Mouse (Mus musculus) neural tube, embryonic 15.5 days (tissue): ENCODE data around the gene Maml3. TPM values are rescaled to one million over a fixed set of nuclear protein-coding genes. Genes with fewer than 3 reads are reported as not detected.

ENCODE experiments used
- ATAC-seq: fragments of 200-750 bp; cut with Nextera tagmentation; 2 replicates; pipeline ENCODE4 v1.8.0; 2017; ENCODE audit warnings: mild to moderate bottlenecking, moderate TSS enrichment, moderate library complexity; ENCODE audit not compliant: low FRiP score
- H3K27ac ChIP-seq: fragments of 300-500 bp; sonication (generic); replicated peaks from 2 replicates; pipeline ENCODE4 v1.5.1; 2015; ENCODE audit warnings: mild to moderate bottlenecking, inconsistent platforms
- H3K27me3 ChIP-seq: fragments of 300-500 bp; sonication (generic); replicated peaks from 2 replicates; pipeline ENCODE4 v1.6.1; 2015; ENCODE audit warnings: inconsistent platforms
- H3K36me3 ChIP-seq: fragments of 300-500 bp; sonication (generic); 2 replicates; pipeline ENCODE4 v1.6.1; 2015; ENCODE audit warnings: inconsistent platforms
- H3K4me1 ChIP-seq: fragments of 300-500 bp; sonication (generic); 2 replicates; pipeline ENCODE4 v1.6.1; 2015; ENCODE audit warnings: inconsistent platforms
- H3K4me2 ChIP-seq: fragments of 300-500 bp; sonication (generic); 2 replicates; pipeline ENCODE4 v1.6.1; 2015; ENCODE audit warnings: inconsistent platforms, mild to moderate bottlenecking, moderate library complexity
- H3K4me3 ChIP-seq: fragments of 300-500 bp; sonication (generic); replicated peaks from 2 replicates; pipeline ENCODE4 v1.5.1; 2015; ENCODE audit warnings: mild to moderate bottlenecking, inconsistent platforms
- H3K9ac ChIP-seq: fragments of 300-500 bp; sonication (generic); replicated peaks from 2 replicates; pipeline ENCODE4 v1.6.1; 2015; ENCODE audit warnings: mild to moderate bottlenecking, inconsistent platforms
- H3K9me3 ChIP-seq: fragments of 300-500 bp; sonication (generic); replicated peaks from 2 replicates; pipeline ENCODE4 v1.6.1; 2016; ENCODE audit warnings: inconsistent platforms
- WGBS: fragments of 180-500 bp; shearing (Covaris S2); methylation state at CpG from one replicate; pipeline ENCODE4 v1.1.7; 2015; ENCODE audit warnings: mixed read lengths; 5-methylcytosine and 5-hydroxymethylcytosine counted together
- polyA plus RNA-seq: library from polyadenylated mRNA; unstranded; fragments of >200 nt; fragmentation: Nextera tagmentation; extraction: Ambion mirVana; gene quantifications from 2 replicates; pipeline ENCODE4 v1.2.1, GENCODE M21; 2015

The Maml3 gene
- polyA plus RNA-seq, 1 experiment from 2014 or later: 7.6 TPM

DNA sequence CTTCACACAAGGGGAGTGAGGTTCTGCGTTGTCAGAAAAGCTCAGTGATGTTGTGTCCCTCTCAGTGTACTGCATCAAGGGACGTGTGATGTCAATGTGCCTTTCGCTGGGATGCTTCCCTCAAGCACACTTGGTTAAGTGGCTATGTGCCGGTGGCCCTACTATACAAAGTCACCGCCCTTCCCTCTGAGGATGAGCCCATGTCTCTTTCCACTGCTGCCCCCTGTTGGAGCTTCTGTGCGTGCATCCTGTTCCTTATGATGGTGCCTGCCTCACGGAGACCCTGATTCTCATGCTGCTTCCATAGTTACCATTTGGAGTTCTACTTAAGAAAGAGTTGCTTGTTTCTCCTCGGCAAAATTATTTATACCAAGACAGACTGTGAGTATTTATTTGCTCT is 210.4 kb downstream of the Maml3 start:
- H3K9ac ChIP-seq: no peak overlapping the region
- ATAC-seq: no peak
- H3K4me2 ChIP-seq: no peak overlapping the region
- no peak overlapping the region for H3K27ac ChIP-seq
- H3K9me3 ChIP-seq: no peaks in the 10 kb centered on the region
- 69% methylated on average over 8 of the region's 8 CpGs for WGBS
- H3K4me1 ChIP-seq: peaks cover 9% of the 10 kb centered on the region
- H3K27me3 ChIP-seq: no peaks in the 10 kb centered on the region
- H3K36me3 ChIP-seq: no peaks in the 10 kb centered on the region
- no peak overlapping the region for H3K4me3 ChIP-seq

DNA sequence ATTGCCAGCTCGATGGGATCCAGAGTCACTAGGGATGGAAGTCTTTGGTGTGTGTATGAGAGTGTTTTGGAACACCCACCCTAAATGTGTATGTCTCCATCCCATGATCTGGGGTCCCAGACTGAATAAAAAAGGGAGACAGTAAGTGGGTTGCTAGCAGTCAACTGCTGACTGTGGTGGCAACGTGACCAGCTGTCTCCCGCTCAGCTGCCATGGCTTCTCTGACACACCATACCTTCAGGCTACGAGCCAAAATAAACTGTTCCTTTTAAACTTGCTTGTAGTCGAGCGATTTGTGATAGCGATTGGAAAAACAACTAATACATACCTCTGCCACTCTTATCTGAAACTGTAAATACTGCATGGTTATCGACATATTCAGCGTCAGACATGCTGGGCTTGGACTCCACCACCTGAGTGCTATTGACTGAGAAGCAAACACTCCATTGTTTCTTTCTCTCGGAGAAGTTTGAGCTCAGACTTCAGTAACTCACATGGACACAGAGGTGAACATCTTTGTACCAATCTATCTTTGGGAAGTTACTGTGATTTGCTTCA is 213.2 kb downstream of the Maml3 start:
- H3K4me2 ChIP-seq: no peak overlapping the region
- H3K27ac ChIP-seq: no peak overlapping the region
- no peaks in the 10 kb centered on the region for H3K9me3 ChIP-seq
- peaks cover 27% of the 10 kb centered on the region for H3K4me1 ChIP-seq
- H3K4me3 ChIP-seq: no peak overlapping the region
- H3K9ac ChIP-seq: no peak overlapping the region
- 86% methylated on average over 10 of the region's 10 CpGs for WGBS
- ATAC-seq: no peak
- H3K36me3 ChIP-seq: no peaks in the 10 kb centered on the region
- H3K27me3 ChIP-seq: no peaks in the 10 kb centered on the region

DNA sequence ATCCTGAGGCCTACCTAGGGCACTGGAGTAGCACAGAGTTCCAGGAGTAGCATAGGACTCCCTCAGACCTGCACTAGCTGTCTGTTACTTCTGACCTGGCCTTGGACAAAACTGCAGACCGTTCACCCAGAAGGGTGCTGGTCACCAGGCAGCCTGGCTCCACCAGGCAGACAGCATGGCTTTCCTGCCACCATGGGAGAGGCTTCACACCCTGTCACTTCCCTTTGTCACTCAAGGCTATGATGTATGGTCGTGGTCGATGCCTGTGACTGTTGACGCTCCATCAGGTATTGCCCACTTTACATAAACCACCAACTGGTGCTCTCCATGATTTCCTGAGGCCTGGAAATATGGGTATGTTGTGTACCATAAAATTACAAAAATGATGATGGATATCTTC is 214.7 kb downstream of the Maml3 start:
- Histone ChIP-seq H3K4me3 (no peak overlapping the region), H3K4me2 (no peak overlapping the region), H3K36me3 (no peaks in the 10 kb centered on the region), H3K9me3 (no peaks in the 10 kb centered on the region), H3K9ac (no peak overlapping the region), H3K27me3 (no peaks in the 10 kb centered on the region), H3K27ac (peak overlapping the region; percentile 92), H3K4me1 (peaks cover 31% of the 10 kb centered on the region)
- ATAC-seq: no peak; the same call in 1 of the 2 replicates
- WGBS: 52% methylated on average over 4 of the region's 4 CpGs

DNA sequence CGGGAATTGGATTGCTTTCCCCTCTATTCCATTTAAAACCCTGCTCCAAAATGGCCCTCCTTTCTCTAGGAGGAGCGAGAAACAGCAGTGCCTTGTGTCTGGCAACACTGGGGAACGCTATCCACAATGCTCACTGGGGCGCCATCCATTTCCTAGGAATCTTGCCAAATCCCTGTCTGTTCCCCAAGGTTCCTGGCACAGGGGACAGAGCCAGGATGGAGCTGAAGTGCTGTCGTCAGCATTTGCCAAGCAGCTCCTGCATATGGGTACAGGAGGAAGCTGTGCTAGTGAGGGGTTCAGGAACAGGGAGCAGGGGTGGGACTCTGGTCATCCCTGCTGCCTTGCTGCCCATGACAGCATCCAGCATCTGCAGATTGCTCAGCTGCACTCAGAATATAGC is 215.1 kb downstream of the Maml3 start:
- Histone ChIP-seq H3K36me3 (no peaks in the 10 kb centered on the region), H3K4me1 (peaks cover 31% of the 10 kb centered on the region), H3K27me3 (no peaks in the 10 kb centered on the region), H3K27ac (peak overlapping the region; percentile 92), H3K9ac (no peak overlapping the region), H3K9me3 (no peaks in the 10 kb centered on the region), H3K4me3 (no peak overlapping the region), H3K4me2 (no peak overlapping the region)
- ATAC-seq: peak; percentile 53
- 31% methylated on average over 5 of the region's 5 CpGs for WGBS

DNA sequence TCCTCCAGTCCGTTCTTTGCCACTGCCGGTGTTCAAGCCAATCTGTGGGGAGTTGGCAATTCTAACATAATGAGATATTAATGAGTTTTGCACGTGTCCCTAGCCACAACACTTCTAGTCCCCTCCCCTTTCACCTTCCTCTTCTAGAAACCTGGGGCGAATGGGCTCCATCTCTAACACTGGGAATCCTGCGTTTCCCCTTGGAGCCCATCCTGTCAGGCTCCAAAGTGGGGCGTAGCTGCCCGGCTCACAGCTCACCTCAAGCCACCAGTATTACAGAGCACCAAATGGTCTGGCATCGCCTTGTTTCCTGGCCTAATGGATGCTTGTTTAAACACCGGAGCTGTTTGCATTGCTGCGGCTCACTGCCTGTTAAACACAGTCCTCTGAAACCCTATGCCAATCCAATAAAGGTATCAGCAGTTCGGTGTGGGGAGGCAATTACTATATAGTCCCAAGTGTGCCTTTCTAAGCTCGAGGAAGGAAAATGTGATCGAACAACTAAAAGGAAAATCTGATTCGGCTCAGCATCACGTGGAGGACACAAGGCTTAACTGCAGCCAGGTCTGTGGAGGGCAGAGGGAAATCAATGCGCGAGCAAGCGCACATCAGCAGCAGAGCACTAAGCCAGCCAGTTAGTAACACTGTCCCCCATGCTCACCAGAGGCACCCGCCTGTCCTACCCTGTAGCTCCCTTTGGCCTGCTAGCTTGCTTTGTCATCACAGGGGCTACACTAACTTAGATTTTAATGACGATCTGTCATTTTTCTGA is 216.0 kb downstream of the Maml3 start:
- Histone ChIP-seq H3K9ac (no peak overlapping the region), H3K27ac (peak overlapping the region; percentile 92), H3K4me3 (peak overlapping the region; percentile 8; the same call in 1 of the 2 replicates), H3K9me3 (no peaks in the 10 kb centered on the region), H3K4me1 (peaks cover 31% of the 10 kb centered on the region), H3K4me2 (peak overlapping the region; percentile 50), H3K27me3 (no peaks in the 10 kb centered on the region), H3K36me3 (no peaks in the 10 kb centered on the region)
- ATAC-seq: peak; percentile 88
- 4% methylated on average over 20 of the region's 20 CpGs for WGBS

DNA sequence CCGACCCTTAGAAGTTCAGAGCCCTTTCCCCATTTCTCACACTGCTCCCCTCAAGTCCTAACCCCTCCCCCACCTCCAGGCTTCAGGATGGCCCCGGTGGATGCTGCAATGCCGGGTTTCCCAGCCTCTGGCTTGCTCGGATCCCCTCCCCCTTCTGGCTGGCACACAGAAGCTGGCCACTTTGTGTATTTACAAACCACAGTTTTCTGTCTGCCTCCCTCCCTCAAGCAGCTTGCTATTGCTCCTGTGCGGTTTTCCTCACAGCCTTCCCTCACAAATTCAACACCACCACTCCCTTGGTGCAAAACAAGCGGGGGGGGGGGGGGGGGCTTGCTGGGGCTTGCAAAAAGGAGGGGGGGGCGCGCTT is 216.6 kb downstream of the Maml3 start:
- H3K4me2 ChIP-seq: peak overlapping the region; percentile 50
- 0 out of 2 replicates have a peak overlapping the region, but pooled peaks have one; percentile 8 for H3K4me3 ChIP-seq

DNA sequence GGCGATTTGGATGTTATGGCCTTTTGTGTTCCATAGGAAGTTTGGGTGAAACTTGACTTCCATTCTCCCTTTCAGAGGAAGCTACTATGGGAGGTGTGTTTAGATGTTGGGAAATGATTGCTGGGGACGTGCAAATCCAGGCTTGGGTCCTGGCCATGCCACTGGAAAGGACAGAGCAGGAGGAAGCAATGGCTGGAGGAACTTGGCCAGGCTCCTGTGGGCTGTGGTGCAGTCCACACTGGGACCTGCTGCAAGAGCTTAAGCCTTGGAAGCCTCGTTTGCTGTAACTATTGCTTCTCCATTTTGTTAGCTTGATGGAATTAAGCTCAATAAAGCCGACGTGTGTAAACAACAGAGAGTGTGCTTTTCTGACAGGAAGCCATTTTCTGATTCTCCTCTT is 219.0 kb downstream of the Maml3 start:
- Histone ChIP-seq H3K27ac (no peak overlapping the region), H3K4me1 (peaks cover 43% of the 10 kb centered on the region)
- WGBS: 72% methylated on average over 5 of the region's 5 CpGs

More for the DNA sequence above, 216.6 kb downstream of the Maml3 start:
- WGBS: 1% methylated on average over 8 of the region's 8 CpGs
- Histone ChIP-seq H3K4me1 (peaks cover 31% of the 10 kb centered on the region), H3K27me3 (no peaks in the 10 kb centered on the region), H3K27ac (peak overlapping the region; percentile 92), H3K36me3 (no peaks in the 10 kb centered on the region), H3K9ac (no peak overlapping the region), H3K9me3 (no peaks in the 10 kb centered on the region)
- peak; percentile 49 for ATAC-seq

DNA sequence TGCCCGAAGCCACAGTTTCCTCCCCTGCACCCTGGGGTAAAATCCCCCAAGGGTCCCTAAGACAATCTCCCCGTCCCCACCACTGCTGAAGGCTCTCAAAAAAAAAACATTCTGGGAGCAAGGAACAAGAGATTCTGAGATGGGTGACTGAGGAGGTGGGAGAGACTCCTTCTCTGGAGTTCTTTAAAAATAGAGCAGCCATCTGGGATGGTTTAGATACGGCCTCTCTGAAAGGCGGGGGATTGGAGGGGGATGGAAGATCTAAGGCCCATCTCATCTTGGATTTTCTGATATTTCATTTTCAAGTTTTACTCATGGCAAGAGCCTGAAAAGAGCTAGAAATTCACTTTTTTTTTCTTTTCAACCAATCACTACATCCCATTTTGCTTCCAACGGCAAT is 219.4 kb downstream of the Maml3 start:
- peaks cover 47% of the 10 kb centered on the region for H3K4me1 ChIP-seq
- 93% methylated on average over 5 of the region's 5 CpGs for WGBS

More for the DNA sequence above, 219.0 kb downstream of the Maml3 start:
- H3K4me2 ChIP-seq: no peak overlapping the region
- no peaks in the 10 kb centered on the region for H3K36me3 ChIP-seq
- no peaks in the 10 kb centered on the region for H3K27me3 ChIP-seq
- no peak overlapping the region for H3K9ac ChIP-seq
- no peak for ATAC-seq
- no peak overlapping the region for H3K4me3 ChIP-seq
- no peaks in the 10 kb centered on the region for H3K9me3 ChIP-seq

DNA sequence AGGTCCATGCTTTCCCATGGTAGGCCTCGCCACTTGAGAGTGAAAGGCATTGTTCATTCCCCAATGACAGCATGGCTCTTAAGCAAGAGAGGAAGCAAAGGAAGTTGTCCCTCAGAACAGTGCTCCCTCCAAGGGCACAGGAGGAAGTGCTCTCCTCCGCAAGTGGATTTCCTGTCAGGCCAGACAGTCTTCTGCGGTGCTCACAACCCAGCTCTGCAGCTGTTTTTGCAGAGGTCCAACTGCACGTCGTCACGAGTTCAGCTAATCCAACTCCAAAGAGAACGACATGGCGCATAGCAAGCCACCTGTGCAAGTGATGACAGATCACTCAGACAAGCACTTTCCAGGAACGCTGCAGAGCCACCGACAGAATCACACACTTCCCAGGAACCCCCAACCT is 222.9 kb downstream of the Maml3 start:
- Histone ChIP-seq H3K4me2 (no peak overlapping the region), H3K9me3 (no peaks in the 10 kb centered on the region), H3K27me3 (no peaks in the 10 kb centered on the region), H3K36me3 (no peaks in the 10 kb centered on the region), H3K9ac (no peak overlapping the region), H3K4me3 (no peak overlapping the region), H3K27ac (peak overlapping the region; percentile 41; the same call in 1 of the 2 replicates), H3K4me1 (peaks cover 40% of the 10 kb centered on the region)
- no peak for ATAC-seq
- 69% methylated on average over 10 of the region's 10 CpGs for WGBS

More for the DNA sequence above, 219.4 kb downstream of the Maml3 start:
- no peak overlapping the region for H3K9ac ChIP-seq
- no peaks in the 10 kb centered on the region for H3K9me3 ChIP-seq
- no peaks in the 10 kb centered on the region for H3K36me3 ChIP-seq
- no peaks in the 10 kb centered on the region for H3K27me3 ChIP-seq
- no peak for ATAC-seq
- no peak overlapping the region for H3K4me3 ChIP-seq
- no peak overlapping the region for H3K4me2 ChIP-seq
- no peak overlapping the region for H3K27ac ChIP-seq

DNA sequence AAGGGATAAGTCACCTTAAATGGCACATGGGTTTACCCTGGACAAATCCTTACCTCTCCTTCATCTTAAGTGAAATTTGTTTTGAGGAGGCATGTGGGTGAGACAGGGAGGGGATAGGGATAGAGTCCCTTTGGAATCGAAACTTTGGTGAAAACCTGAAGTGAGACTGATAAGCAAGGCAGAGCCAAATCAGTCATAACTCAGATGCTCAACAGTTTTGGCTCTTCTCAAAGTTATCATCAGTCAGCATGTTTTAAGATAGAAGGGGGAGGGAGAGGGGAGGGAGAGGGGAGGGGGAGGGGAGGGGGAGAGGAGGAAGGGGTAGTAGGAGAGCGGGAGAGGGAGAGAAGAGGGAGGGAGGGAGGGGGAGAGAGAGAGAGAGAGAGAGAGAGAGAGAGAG is 223.5 kb downstream of the Maml3 start:
- WGBS: 63% methylated on average over 2 of the region's 2 CpGs
- no peaks in the 10 kb centered on the region for H3K27me3 ChIP-seq
- H3K36me3 ChIP-seq: no peaks in the 10 kb centered on the region

DNA sequence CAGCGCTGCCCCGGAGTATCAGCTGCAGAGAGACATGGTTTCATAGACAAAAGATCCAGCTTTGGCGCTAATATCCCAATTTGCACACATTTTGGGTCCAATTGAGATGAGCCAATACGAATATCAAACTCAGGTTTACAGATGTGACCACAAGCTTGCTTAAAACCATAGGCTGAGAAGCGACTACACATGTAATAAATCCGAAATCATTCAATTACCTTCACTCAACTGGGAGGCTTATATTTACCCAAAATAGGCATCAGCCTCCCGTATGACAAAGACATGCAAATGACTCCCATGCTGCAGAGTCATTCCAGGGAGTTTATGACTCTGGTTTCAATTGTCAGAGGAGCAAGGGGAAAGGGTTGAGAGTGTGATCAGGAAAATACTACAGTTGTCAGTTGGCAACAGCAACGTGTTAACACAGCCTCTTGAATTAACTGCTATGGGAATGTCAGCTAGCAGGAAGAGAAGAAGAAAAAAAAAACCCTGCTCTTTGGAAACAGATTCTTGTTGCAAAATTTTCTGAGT is 224.3 kb downstream of the Maml3 start:
- peak; percentile 19; the same call in 1 of the 2 replicates for ATAC-seq
- peak overlapping the region; percentile 67 for H3K27ac ChIP-seq
- peaks cover 36% of the 10 kb centered on the region for H3K4me1 ChIP-seq
- H3K4me3 ChIP-seq: no peak overlapping the region
- WGBS: 18% methylated on average over 8 of the region's 8 CpGs
- H3K4me2 ChIP-seq: peak overlapping the region; percentile 37
- no peaks in the 10 kb centered on the region for H3K36me3 ChIP-seq
- no peak overlapping the region for H3K9ac ChIP-seq
- no peaks in the 10 kb centered on the region for H3K9me3 ChIP-seq
- no peaks in the 10 kb centered on the region for H3K27me3 ChIP-seq

More for the DNA sequence above, 223.5 kb downstream of the Maml3 start:
- peaks cover 40% of the 10 kb centered on the region for H3K4me1 ChIP-seq
- H3K9me3 ChIP-seq: no peaks in the 10 kb centered on the region
- peak overlapping the region; percentile 67 for H3K27ac ChIP-seq
- no peak overlapping the region for H3K4me2 ChIP-seq
- H3K4me3 ChIP-seq: no peak overlapping the region
- H3K9ac ChIP-seq: no peak overlapping the region
- ATAC-seq: no peak

DNA sequence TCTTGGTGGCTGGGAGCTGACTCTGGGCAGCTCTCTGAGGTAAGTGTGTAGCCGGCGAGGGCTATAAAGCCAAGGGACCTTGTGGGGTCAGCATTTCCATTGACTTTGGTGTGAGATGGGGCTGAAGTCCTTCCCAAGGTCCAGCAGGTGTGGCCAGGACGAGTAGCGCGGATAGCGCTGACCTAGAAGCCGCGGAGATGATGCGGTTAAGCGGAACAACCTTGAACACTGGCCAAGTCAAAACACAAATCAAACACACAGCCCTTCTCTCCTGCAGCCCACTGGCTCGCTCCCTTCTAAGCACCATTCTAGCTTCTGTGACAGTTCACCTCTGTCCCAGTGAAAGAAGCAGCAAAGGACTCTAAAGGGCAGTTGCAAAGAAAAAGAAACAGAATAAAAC is 225.7 kb downstream of the Maml3 start:
- H3K27ac ChIP-seq: peak overlapping the region; percentile 64
- 68% methylated on average over 11 of the region's 11 CpGs for WGBS

More for the DNA sequence above, 225.7 kb downstream of the Maml3 start:
- Histone ChIP-seq H3K9me3 (no peaks in the 10 kb centered on the region), H3K27me3 (no peaks in the 10 kb centered on the region), H3K4me1 (peaks cover 47% of the 10 kb centered on the region), H3K4me2 (no peak overlapping the region), H3K36me3 (no peaks in the 10 kb centered on the region), H3K9ac (no peak overlapping the region), H3K4me3 (no peak overlapping the region)
- ATAC-seq: no peak
